27 mouse cellular contexts compared by ENCODE assay signal in the genomic region with DNA sequence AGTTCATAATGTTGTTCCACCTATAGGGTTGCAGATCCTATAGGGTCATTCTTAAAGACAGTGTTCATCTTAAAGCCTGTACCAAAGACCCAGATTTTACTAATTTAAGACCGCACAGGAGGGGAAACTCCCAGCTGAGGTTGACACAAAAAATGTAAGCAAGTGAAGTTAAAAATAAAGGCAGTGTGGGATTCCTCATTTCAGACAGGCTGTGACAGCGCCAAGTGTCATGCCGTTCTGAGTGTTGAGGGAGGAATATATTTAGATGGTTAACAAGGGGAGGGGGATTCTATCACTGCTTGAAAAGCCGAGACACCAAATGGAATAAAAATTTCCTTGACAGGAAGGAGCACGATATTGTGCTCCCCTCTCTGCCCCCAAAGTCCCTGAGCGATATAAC.
"Had no signal": no experiment of that assay in that cellular context is flagged by ENCODE, and none has a peak within 500 bp of the region (broad histone marks: within the 10 kb centered on the region; RNA-seq: fewer than 3 reads in every experiment).

No protein-coding gene starts in this region.

- H3K27ac ChIP-seq: gastrocnemius, adult 2 months; heart, embryonic 13.5 days; heart, embryonic 15.5 days; hindbrain, embryonic 13.5 days; hindbrain, embryonic 15.5 days; hindbrain, postnatal 0 days; kidney, embryonic 15.5 days; kidney, postnatal 0 days; limb, embryonic 13.5 days; limb, embryonic 15.5 days; liver, embryonic 12.5 days; liver, embryonic 14.5 days had no signal

- H3K27me3 ChIP-seq: heart, embryonic 13.5 days; heart, embryonic 15.5 days; hindbrain, embryonic 13.5 days; hindbrain, embryonic 15.5 days; kidney, embryonic 15.5 days; limb, embryonic 13.5 days; limb, embryonic 15.5 days; liver, embryonic 12.5 days had no signal

- H3K4me2 ChIP-seq: heart, embryonic 11.5 days; heart, embryonic 13.5 days; heart, embryonic 15.5 days; hindbrain, embryonic 13.5 days; hindbrain, embryonic 15.5 days; kidney, embryonic 15.5 days; limb, embryonic 13.5 days; limb, embryonic 15.5 days; liver, embryonic 12.5 days had no signal

- H3K4me1 ChIP-seq: heart, embryonic 13.5 days; heart, embryonic 15.5 days; hindbrain, embryonic 13.5 days; hindbrain, embryonic 15.5 days; kidney, embryonic 15.5 days; limb, embryonic 13.5 days; limb, embryonic 15.5 days; liver, embryonic 12.5 days had no signal

- H3K4me3 ChIP-seq: gastrocnemius, adult 2 months; heart, embryonic 13.5 days; heart, embryonic 15.5 days; hindbrain, embryonic 13.5 days; hindbrain, embryonic 15.5 days; kidney, embryonic 15.5 days; limb, embryonic 13.5 days; limb, embryonic 15.5 days; liver, embryonic 12.5 days had no signal

- DNase-seq: gastrocnemius, adult 2 months; gastrocnemius, postnatal 10 days; gastrocnemius, postnatal 25 days; heart, adult 18-20 months; heart, postnatal 14 days; heart, postnatal 36 days; kidney, adult 11 months; kidney, adult 2 months; kidney, adult 9 months; kidney, postnatal 14 days; kidney, postnatal 36 days; layer of hippocampus, adult 9-11 months; layer of hippocampus, postnatal 36 days; left cerebral cortex, postnatal 4 days had no signal

- ATAC-seq: hindbrain, postnatal 0 days; intestine, embryonic 16.5 days; liver, embryonic 12.5 days had no signal

- H3K9me3 ChIP-seq: heart, embryonic 15.5 days; hindbrain, embryonic 13.5 days; hindbrain, embryonic 15.5 days; kidney, embryonic 15.5 days; limb, embryonic 13.5 days; limb, embryonic 15.5 days; liver, embryonic 12.5 days had no signal

- H3K9ac ChIP-seq: heart, embryonic 13.5 days; heart, embryonic 15.5 days; hindbrain, embryonic 13.5 days; hindbrain, embryonic 15.5 days; kidney, embryonic 15.5 days; limb, embryonic 13.5 days; limb, embryonic 15.5 days; liver, embryonic 12.5 days; liver, embryonic 14.5 days had no signal

- H3K36me3 ChIP-seq: heart, embryonic 13.5 days; heart, embryonic 15.5 days; hindbrain, embryonic 13.5 days; hindbrain, embryonic 15.5 days; kidney, embryonic 15.5 days; limb, embryonic 13.5 days; limb, embryonic 15.5 days; liver, embryonic 12.5 days had no signal
